Mouse (Mus musculus): ENCODE data around the gene Fgf11. TPM values are rescaled to one million over a fixed set of nuclear protein-coding genes. Genes with fewer than 3 reads are reported as not detected.
A peak's percentile ranks its signal among the peaks of the same experiment; 100 is the strongest.

Gene Fgf11
- total RNA-seq, 2 experiments from 2014 or later, result 20.0 to 21.5 TPM

- intact Hi-C loops (cut with DNase I), result no loop called here
- no peak for DNase-seq (ENCODE audit: extremely low spot score in 1 of 2, low spot score in 2 of 2)
These were observed 5.6 kb downstream of the Fgf11 start for GRCm38 (mm10) chr11:69795983-69796435.

DNA sequence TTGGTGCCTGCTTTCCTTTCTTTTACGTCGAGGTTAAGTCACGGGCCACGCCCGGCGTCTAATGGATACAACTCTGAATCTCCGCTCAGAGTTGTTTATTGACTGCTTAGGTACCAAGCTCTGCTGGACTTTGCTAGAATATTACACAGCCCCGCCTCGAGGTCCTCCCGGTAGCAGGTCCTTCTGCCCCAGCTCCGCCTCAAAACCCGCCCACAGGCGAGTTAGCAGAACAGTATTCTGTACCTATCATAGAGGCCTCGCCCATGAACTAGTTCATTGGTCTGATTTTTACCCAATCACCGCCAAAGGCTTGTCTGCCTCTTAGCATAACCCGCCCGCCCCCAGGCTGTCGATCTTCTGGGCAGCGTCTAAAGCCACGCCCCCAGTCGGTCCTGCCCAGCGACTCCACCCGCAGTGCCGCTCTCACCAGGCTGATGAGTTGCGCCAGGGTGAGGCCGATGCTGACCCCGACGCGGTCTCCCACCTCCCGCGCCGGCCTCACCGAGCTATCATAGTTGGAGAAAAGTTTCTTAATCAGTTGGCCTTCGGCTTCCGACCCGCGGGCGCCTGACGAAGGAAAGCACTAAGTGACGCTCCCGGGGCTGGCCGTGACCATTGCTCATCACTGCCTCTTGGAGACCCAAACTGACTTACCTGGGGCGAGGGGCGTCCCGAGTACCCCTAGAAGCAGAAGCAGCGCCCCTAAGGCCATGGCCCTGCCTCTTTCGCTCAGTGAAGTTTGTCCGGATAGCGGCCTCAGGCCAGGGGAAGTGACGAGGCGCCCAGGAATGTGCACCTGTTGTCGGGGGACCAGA is 6.3 kb downstream of the Fgf11 start, which contains the start of gene Chrnb1:
TSS of gene Chrnb1 (minus strand) at position 776 of the 815 bp plus-strand sequence.
- DNase-seq (ENCODE audit: extremely low spot score in 1 of 2, low spot score in 2 of 2), result peak; percentile 92 to 95
- intact Hi-C loops (cut with DNase I), result no loop called here

GRCm38 (mm10) chr11:69793429-69793828 is 8.2 kb downstream of the Fgf11 start:
- intact Hi-C loops (cut with DNase I), result no loop called here
- no peak for DNase-seq (ENCODE audit: extremely low spot score in 1 of 2, low spot score in 2 of 2)

- DNase-seq (ENCODE audit: extremely low spot score in 1 of 2, low spot score in 2 of 2), result no peak
- intact Hi-C loops (cut with DNase I), result no loop called here
These were observed 10.2 kb downstream of the Fgf11 start for GRCm38 (mm10) chr11:69791420-69791819.

DNA sequence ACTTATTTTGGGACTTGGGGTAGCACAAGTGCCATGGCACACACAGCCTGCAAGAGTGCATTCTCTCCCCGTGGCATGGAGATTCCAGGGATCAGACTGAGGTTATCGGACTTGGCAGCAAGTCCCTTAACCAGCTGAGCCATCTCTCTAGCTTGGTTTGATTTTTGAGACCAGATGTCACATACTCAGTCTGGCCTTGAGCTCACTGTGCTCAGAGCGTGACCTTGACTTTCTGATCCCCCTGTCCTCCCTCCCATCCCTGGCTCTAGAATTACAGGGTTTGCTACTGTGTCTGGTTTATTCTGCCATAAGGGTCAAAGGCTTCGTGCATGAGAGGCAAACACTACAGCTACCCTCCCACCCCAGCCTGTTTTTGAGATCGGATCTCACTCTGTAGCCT is 12.2 kb downstream of the Fgf11 start:
- intact Hi-C loops (cut with DNase I), result no loop called here
- no peak for DNase-seq (ENCODE audit: extremely low spot score in 1 of 2, low spot score in 2 of 2)

DNA sequence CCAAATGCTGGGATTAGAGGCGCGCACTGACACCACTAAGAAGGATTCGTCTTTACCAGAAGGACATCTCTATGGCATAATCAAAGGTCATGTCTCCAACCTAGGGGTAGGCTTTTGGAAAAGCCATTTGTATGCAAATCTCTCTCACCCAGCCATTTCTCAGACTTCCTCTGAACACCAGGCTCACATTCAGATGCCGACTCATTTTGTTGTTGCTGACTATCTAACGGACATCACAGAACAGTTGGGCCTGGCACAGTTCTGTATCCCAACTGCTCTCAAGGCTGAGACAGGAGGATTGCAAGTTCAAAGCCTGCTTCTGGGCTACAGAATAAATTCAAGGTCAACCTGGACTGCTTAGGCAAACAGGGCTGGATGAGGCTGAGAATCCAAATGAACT is 14.4 kb downstream of the Fgf11 start:
- no peak for DNase-seq (ENCODE audit: extremely low spot score in 1 of 2, low spot score in 2 of 2)
- intact Hi-C loops (cut with DNase I), result no loop called here

DNA sequence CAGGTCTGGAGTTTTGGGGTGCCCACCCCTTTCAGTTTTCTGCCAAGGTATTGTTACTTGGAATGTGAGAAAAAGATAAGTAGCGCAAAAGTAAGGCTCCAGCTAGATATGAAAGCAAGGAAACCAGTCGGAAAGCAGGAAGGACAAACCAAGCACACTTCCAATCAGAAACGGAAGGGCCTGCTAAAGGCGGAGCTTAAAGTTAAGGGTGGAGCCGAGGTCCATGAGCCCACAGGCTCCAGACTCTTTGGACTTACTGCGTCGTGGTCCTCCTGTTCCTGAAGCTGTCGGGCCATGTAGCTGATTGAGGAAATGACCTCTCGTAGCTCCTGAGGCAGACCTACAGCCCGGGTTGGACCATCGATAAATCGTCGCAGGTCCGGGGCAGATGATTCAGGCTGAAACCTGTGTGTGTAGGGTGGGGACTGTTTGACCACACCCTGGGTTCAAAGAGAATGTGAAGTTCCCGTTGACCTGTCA is 16.8 kb downstream of the Fgf11 start:
- intact Hi-C loops (cut with DNase I), result no loop called here
- no peak for DNase-seq (ENCODE audit: extremely low spot score in 1 of 2, low spot score in 2 of 2)

DNA sequence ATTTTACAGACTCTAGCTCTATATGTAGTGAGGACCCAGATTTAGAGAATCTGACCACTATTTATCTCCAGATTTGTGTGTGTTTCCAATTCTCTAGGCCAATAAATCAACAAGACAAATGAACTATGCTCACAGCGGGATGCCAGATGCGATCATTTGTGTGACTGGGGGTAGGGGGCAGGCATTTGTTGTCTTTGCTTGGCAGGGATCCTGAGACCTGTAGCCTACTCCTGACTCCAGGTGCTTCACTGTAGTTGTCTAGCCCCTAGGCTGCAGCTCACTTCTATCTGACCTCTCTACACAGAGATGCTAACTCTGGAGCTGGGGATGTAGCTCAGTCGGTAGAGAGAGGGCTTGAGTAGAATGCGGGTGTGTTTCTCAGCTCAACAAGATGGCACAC is 19.8 kb downstream of the Fgf11 start:
- intact Hi-C loops (cut with DNase I), result no loop called here
- no peak for DNase-seq (ENCODE audit: extremely low spot score in 1 of 2, low spot score in 2 of 2)

DNA sequence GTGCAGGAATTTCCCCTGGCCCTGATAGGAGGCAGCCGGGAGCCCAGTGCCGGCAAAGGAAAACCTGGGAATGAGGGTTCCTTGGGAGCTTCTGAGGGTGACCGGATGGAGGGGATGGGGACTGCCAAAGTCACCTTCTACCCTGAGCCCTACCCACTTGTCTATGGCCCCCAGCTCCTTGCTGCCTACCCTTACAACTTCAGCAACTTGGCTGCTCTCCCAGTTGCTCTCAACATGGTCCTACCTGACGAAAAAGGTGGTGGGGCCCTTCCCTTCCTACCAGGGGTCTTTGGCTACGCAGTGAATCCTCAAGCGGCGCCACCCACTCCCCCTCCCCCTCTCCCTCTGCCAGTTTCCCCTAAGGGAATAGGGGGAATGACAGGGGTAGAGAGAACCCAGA is 22.7 kb downstream of the Fgf11 start:
- intact Hi-C loops (cut with DNase I), result no loop called here

DNA sequence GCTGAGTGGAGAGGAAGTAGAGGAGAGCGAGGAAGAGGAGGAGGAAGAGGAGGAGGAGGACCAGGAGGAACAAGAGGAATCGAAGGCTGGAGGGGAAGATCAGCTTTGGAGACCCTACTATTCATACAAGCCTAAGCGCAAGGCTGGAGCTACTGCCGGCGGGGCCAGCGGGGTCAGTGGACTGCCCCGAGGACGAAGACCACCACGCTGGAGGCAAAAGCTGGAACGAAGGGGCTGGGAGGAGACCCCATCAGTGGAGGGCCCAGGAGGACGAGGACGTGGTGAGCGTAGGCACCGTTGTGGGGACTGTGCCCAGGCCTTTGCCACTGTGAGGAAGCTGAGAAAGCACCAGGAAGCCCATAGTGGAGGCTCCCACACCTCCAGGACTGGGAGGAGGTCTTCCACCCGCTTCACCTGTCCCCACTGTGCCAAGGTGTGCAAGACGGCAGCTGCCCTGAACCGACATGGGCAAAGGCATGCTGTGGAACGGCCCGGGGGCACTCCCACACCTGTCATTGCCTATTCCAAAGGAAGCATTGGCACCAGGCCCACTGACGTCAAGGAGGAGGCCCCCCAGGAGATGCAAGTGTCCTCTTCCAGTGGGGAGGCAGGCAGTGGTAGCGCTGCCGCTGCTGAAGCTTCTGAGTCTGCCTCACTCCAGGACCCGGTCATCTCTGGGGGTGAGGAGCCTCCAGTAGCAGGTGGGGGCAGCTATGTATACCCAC is 23.2 kb downstream of the Fgf11 start:
- peak in 1 of 2 experiments; percentile 60 for DNase-seq (ENCODE audit: extremely low spot score in 1 of 2, low spot score in 2 of 2)
- intact Hi-C loops (cut with DNase I), result no loop called here

More for the DNA sequence above, 22.7 kb downstream of the Fgf11 start:
- no peak for DNase-seq (ENCODE audit: extremely low spot score in 1 of 2, low spot score in 2 of 2)

DNA sequence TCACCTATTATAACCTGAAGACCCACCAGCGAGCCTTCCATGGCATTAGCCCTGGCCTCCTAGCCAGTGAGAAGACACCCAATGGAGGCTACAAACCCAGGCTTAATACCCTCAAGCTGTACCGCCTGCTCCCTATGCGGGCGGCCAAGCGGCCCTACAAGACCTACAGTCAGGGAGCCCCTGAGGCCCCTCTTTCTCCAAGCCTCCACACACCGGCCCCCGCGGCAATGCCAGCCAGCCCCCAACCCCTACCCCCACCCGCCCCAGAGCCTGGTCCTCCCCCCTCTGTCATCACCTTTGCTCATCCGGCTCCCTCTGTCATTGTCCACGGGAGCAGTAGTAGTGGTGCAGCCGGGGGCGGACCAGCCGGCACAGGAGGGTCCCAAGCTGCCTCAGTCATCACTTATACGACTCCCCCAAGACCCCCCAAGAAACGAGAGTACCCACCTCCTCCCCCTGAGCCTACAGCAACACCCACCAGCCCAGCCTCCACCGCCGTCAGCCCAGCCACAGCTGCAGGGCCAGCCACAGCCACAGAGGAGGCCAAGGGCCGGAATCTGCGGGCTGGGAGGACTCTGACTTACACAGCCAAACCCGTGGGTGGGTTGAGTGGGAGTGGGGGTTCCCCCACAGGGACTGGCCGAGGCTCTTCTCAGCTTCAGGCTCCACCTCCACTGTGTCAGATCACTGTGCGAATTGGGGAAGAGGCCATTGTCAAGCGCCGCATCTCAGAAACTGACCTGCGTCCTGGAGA is 24.0 kb downstream of the Fgf11 start:
- intact Hi-C loops (cut with DNase I), result no loop called here
- DNase-seq (ENCODE audit: extremely low spot score in 1 of 2, low spot score in 2 of 2), result no peak

DNA sequence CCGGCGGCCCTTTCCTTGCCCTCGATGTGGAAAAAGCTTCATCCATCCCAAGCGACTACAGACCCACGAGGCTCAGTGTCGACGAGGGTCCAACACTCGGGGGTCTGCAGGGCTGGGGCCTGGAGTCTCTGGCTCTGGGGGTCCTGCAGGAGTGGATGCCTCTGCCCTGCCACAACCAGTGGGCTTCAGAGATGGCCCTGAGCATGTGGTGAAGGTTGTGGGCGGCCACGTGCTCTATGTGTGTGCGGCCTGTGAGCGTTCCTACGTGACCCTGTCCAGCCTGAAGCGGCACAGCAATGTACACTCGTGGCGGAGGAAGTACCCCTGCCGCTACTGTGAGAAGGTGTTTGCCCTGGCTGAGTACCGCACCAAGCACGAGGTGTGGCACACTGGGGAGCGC is 25.2 kb downstream of the Fgf11 start:
- intact Hi-C loops (cut with DNase I), result no loop called here
- DNase-seq (ENCODE audit: extremely low spot score in 1 of 2, low spot score in 2 of 2), result no peak

DNA sequence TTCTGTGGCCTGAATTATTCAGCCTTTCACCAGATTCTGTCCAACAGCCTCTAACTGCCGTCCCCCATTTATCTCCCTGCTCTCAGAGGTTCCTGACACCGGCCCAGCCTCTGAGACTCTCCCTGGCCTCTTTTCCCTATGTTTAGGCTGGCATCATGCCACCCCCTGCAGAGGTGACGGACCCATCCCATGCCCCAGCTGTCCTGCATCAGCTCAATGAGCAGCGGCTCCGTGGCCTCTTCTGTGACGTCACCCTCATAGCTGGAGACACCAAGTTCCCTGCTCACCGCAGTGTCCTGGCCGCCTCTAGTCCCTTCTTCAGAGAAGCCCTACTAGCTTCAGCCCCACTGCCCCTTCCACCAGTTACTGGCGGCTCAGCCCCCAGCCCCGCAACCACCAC is 25.9 kb downstream of the Fgf11 start:
- peak in 1 of 2 experiments; percentile 60 for DNase-seq (ENCODE audit: extremely low spot score in 1 of 2, low spot score in 2 of 2)
- intact Hi-C loops (cut with DNase I), result no loop called here

DNA sequence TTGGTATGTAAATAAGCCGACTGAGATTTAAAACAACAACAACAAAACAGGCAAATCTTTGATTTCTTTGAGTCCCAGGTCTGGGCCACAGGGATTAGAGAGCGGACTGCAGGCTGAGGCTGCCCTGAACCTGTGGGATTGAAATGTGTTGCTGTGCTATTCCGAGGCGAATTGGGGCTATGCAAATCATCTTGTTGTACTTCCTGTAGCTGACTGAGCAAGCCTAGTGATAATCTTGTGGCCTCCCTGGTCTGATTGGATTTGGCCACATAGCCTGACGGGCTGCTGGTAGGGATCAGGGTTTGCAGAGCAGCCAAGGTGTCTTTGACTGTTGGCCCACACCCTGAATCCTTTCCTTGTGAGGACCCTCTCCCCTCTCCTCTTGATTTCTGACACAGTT is 26.7 kb downstream of the Fgf11 start:
- intact Hi-C loops (cut with DNase I), result no loop called here
- DNase-seq (ENCODE audit: extremely low spot score in 1 of 2, low spot score in 2 of 2), result no peak

- no peak for DNase-seq (ENCODE audit: extremely low spot score in 1 of 2, low spot score in 2 of 2)
- intact Hi-C loops (cut with DNase I), result no loop called here
These were observed 34.1 kb downstream of the Fgf11 start for GRCm38 (mm10) chr11:69767625-69767909.

DNA sequence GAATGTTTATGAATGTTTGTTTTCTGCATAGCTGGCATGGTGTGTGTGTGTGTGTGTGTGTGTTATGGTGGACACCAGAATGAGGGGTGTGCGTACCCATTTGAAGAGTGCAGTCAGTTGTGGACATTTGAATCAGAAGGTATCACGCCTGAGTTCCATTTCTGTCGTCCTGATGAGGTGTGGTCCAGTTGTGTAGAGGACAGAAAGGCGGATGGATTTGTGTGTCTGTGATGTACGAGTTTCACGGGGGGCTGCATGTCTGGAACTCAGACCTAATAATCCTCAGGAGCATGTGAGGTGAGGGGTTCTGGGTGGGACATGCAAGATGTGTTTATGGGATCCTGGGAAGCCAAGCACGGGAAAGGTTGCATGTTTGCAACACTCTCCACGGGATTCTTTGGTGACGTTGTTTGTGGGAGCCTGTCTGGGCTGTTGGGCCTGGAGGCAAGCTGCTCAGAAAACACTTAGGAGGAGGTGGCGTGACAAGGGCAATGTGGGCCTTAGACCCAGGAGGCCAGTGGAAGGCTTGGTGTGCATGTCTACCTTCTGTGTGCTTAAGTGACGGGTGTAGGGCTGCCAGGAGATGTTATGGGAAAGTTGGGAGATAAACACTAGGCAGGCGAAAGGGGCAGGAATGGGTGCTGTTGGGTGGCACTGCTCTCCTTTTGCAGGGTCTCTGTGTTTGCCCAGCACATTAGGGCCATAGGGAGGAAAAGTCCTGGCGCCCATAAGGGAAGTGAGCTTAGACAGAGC is 34.6 kb downstream of the Fgf11 start:
- intact Hi-C loops (cut with DNase I), result no loop called here
- DNase-seq (ENCODE audit: extremely low spot score in 1 of 2, low spot score in 2 of 2), result no peak

GRCm38 (mm10) chr11:69766126-69766609 is 35.5 kb downstream of the Fgf11 start:
- DNase-seq (ENCODE audit: extremely low spot score in 1 of 2, low spot score in 2 of 2), result peak; percentile 59 to 87
- intact Hi-C loops (cut with DNase I), result no loop called here

DNA sequence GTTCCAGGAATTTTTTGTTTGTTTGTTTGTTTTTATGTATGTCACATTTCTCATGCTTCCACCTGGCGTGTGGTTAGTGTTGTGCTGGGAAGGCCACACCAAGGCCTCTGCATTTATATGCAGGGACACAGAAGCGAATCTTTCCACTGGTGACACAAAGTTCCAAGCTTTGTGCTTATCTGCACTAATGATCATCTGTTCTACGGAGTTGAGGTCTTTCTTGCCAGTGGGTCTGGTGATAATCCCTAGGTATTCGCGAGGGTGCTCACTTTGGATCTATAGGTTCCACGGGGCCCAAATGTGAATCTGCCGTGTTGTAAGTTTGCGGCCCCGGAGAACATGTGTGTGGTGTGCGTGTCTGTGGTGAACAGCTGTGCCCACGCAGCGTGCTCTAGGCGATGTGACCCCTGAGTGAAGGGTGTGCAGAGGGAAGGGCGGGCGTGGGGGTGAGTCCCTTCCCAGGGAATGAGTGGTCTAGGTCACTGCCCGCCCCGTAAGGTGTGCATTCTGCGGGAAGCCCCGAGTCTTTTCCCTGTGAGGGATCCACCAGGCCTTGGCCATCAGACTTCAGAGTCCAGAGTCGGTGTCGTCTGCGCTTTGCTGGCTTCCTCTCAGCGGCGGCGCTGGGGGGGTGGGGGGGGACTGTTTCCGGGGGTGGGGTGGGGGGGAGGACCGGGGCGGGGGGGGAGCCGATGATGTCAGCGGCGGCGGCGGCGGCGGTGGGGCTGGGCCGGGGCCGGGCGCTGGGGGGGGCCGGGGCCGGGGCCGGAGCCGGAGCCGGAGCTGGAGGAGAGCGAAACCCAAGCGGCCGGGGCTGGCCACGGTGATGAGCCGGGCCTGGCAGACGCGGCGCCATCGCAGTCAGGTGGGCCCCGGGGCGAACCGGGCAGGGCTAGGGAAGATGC is 36.2 kb downstream of the Fgf11 start, which contains the start of gene Zbtb4:
TSS of gene Zbtb4 (plus strand) at position 692 of the 905 bp plus-strand sequence.
- intact Hi-C loops (cut with DNase I), result no loop called here
- DNase-seq (ENCODE audit: extremely low spot score in 1 of 2, low spot score in 2 of 2), result no peak

All from left cerebral cortex, postnatal 10 days (tissue).